Mouse (Mus musculus): ENCODE results near the gene Mcemp1.
A peak's percentile ranks its signal among the peaks of the same experiment; 100 is the strongest.

Mcemp1 gene

DNA sequence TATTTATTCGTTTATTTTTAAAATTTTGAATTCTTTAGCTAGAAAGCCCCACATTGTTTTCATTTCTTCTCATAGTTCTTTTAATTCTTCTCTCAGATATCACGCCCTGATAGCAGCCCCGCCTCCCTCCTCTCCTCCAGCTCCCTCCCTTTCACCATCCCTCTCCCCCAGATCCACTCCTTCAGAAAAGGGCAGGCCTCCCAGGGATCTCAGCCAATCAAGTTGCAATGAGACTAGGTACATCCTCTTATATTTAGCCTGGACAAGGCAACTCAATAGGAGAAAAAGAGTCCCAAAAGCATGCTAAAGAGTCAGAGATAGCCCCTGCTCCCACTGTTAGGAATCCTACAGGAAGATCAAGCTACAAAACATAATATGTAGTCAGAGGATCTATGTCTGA lies 9.1 kb downstream of the Mcemp1 start:
- no peak for DNase-seq

DNA sequence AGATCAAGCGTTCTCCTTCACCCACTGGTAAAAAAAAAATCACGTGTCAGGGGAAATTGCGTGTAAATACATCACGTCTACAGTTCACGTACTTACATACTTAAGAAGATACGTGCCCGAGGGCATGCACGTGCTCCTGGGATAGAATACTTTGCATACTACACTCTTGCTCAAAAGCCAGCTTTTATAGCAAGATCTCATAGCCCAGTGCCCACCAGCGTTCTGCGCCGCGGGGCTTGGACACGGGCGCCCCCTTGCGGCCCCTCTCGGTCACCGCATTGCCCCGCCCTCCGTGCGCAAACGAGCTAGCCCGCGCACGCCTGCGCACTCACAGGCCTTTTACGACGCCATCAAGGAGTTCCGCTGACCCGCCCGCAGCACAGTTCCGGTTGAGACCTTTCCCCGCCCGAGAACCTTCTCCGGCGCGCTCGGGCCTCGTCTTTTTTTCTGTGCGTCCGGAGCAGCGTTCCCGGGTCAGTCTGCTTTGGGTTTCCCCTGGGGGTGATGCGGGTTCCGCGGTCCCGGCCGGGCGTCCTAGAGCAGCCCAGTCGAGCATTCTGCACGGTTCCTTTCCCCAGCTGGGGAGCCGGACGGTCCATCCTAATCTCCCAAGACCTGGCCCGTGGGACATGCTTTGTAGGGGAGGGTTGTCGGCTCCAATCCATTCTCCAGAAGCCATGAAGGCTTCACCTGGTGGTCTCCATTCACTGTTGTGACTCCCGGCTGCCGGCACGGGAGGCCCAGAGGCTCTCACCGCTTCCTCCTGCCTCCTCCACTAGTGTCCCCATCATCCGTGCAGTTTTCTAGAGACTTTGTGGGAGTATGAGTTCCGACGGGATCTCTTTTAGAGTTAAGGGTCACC lies 10.8 kb downstream of the Mcemp1 start, which contains the start of gene Trappc5:
TSS of gene Trappc5 (plus strand) at position 169 of the 862 bp plus-strand sequence.
- DNase-seq: peak; percentile 93

DNA sequence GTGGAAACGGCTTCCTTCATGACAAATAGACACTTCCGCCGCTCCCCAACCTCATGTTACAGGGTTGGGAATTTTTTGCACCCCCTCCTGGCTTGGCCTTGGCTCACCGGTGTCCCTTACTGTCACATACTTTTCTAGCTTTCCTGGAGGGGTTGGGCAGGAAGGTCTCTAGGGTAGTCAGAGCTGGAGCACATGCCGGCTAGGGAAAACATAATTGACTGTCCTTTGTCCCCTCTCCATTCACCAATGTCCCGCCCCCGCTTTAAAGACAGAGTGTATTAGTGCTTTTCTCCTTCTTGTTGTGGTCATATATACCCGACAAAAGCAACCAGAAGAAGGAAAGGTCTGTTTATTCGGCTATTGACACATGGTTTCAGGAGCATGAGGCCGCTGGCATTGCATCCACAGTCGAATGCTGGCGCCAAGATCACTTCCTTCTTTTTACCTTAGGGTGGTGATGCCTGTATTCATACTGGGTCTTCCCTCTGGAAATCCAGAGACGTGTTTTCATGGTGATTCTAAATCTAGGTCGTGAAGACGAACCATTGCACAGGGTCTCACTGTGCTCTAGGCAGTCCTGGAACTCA lies 11.5 kb downstream of the Mcemp1 start:
- DNase-seq: no peak

DNA sequence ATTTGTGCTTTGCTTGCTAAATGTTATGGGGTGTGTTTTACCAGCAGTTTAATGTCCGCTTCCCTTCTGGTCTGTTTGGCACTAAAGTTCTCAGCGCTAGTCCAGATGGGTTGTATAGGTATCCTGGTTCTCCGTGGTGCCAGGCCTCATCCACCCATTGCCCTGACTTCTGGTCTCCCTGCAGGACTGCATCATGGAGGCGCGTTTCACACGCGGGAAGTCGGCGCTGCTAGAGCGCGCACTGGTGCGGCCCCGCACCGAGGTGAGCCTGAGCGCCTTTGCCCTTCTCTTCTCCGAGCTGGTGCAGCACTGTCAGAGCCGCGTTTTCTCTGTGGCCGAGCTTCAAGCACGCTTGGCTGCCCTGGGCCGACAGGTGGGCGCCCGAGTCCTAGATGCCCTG lies 13.3 kb downstream of the Mcemp1 start:
- DNase-seq: no peak

DNA sequence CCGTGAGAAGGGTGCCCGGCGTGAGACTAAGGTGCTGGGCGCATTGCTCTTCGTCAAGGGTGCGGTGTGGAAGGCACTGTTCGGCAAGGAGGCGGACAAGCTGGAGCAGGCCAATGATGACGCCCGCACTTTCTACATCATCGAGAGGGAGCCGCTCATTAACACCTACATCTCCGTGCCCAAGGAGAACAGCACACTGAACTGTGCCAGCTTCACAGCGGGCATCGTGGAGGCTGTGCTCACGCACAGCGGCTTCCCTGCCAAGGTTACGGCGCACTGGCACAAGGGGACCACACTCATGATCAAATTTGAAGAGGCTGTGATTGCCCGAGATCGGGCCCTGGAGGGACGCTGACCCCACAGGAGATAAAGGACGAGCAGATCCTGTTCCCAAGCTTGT lies 13.7 kb downstream of the Mcemp1 start:
- DNase-seq: no peak

DNA sequence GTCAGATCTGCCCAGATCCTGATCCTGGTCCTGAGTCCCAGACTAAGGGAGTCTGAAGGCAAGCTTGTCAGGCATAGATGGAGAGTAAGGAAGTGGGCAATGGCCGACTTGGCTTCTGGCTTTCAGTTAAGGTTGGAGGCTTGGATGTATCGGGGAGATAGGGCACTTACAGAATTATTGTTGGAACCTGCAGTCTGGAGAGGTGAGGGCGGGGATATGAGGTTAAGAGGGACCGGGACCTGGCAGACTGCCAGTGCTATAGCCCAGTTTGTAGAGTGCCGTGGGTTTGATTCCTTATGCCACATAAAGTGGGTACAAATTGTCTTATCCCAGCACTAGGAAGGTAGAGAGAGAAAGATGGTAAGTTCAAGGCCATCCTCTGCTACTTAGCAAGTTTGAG lies 14.1 kb downstream of the Mcemp1 start:
- DNase-seq: no peak

DNA sequence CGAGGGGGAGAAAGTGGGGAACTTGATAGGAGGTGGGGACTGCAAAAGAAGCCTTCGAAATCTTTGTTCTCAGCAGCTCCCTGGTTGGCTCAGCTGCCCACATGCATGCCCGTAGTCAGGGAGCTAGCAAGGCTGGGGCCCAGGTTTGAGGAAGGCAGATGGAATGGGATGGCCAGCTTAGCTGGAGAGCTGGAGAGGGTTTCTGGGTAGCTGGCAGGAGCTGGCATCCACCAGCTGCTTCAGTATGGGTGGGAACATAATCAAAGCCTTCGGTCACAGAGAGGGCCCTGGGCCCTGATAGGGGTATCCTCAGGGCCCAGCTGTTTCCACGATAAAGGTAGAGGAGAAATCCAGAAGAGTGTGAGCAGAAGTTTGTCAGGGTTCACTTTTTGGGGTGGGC lies 16.9 kb downstream of the Mcemp1 start:
- no peak for DNase-seq

DNA sequence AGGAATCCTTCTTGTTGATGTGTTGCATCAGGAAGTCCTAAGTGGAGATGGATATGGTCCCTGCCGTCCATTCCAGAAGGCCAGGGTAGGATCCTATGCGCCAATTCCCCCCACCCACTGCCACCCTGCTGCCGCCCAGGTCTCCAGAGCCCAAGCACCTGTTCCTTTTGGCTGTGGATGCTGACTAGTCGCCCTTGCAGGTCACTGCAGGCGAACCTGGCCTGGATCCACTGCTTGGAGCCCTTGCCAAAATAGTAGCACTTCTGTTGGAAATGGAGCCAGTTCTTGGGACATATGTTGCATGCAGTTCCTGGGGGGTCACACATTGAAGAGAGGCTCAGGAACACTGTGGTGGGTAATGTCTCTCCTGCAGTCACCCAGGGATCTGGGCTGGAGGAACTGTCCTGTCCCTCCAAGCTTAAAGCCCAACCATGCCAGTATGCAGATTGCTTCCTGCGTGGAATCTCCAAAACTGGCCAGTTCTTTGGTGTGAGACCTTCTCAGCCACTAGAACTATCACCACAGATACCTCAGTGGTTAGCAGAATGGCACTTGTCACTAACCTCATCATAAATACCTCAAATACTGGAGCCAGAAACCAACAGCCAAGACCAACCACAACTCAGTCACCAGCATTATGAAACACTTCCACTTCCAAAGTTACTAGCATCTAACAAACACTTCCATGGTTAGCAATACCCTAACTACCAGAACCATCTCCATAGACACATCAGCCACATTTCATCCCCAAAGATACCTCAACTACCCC lies 18.0 kb downstream of the Mcemp1 start:
- no peak for DNase-seq

DNA sequence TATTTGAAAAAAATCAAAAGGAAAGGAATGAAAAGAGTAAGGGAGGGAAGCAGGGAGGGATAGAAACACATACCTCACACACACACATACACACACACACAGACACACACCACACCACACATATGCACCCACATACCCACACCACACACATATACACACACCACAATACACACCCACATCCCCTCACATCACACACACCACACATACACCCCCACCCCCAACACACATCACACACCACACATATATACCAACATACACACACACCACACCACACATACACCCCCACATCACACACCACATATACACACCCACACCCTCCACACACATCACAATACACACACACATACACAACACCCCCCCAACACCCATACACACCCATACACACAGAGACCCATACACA lies 19.0 kb downstream of the Mcemp1 start:
- DNase-seq: no peak

DNA sequence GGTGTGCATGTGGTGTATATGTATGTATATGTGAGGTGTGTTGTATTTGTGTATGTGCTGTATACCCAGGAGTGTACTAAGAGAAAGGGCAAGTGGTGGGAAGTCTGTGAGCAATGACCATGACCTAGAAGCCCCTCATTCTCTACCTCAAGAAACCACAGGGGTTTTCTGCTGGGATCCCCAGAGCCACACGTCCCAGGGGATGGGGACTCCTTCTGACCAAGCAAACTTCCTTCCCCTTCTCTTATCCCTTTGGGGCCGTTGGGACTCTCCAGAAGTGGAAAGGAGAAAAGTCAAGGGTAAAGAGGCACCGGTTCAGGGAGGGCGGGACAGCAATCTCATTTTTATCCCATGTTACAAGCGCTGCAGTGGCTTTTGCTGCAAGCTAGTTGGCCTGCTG lies 19.9 kb downstream of the Mcemp1 start:
- DNase-seq: no peak

DNA sequence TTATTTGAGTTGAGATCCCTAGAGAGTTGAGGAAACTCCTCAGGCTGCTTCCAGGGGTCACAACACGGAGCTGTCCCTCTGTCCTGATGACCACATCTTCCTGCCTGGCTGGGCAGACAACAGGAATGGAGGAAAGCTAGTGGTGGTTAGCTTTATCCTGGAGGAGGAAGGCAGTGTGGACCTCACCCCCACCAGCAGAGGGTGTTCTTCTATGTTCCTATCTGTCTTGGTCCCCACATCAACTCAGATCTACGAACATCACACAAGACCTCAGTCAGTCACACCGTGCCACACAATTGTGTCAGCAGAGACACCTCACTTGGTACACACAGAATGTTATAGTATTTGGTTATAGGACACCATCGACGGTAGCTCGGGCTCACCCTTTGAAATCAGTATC lies 22.0 kb downstream of the Mcemp1 start:
- DNase-seq: no peak

DNA sequence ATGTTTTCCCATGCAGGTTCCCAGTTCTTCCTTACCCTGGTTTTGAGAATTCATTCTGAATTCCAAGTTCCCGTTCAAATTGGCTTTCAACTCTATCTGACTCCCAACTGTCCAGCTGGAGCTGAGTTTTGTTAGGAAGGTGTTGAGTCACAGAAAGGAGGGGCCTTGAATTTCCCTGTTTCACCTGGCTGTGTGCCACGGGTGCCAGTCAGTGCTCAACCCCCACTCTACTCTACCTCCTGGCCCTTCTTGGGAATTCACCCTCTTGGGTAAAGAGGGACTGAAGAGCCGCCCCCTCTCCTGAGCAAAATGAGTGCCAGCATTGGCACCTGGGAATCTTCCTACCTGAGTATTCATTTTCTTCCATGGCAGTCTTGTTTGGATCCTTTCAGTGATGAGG lies 25.2 kb downstream of the Mcemp1 start:
- no peak for DNase-seq

DNA sequence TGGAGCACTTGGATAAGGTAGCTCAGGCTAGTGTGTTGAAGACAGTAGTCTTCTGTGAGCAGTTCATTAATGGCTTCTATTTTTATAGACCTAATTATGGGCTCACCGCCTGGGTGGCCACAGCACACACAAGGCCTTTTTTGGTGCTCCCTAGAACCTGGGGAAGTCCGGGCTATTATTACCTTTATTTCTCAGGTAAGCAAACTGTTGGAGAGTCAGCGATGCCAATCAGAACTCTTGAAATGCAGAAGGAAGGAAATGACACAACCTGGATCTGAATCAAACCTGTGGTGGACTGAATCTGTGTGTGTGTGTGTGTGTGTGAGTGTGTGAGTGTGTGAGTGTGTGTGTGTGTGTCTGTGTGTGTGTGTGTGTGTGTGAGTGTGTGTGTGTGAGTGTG lies 28.6 kb downstream of the Mcemp1 start, which contains the start of gene Fcer2a:
TSS of gene Fcer2a (minus strand) at position 55 of the 400 bp plus-strand sequence.
- no peak for DNase-seq

DNA sequence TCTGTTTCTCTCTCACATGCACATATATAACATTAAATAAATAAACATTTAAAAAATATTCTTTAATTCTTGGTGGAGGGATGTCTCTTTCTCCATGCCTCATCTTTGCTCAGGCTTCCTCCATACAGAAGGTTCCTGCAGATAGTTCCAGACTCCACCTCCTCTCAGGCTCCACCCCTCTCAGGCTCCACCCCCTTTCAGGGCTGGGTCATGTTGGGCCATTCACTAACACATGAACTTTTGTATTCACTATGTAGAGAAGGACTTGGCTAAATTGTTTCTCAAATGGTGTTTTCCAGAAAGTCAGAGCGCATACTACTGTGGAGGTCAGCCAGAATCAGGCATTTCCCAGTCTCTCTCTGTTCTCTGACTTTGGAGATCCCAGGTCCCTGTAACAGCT lies 35.9 kb downstream of the Mcemp1 start:
- no peak for DNase-seq

DNA sequence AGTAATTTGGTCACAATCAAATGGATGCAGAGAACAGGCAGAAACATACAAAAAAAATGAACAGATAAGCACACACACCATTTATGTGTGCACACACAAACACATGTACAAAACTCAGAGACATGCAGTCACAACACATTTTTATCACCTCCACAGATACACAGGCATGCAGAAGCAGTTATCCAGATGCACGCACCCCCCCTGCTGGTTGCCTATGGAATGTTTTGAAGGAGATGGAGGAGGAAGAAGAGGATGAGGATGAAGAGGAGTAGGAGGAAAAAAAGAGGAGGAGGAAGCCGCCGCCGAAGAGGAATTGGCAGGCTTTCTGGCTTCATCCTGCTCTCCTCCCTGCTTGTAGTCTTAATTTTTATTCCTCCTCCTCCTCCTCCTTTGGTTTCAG lies 40.2 kb downstream of the Mcemp1 start:
- no peak for DNase-seq

DNA sequence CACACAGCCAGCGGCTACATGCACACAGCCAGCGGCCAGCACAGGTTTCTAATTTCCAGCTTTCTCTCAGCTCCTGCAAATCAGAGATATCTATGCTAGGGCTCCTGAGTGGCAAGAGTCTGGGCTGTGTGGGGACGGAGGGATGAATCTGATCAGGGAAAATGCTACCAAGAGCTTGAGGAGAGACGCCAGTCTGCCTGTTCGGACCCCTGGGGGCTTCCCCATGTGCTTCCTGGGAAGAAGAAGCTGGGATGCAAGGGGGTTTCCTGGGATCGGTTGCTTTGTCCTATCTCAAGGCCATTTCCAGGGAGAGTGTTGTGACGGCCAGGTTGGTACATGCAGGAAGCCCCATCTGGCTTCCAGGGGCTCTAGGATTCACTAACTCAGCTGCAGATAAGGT lies 42.1 kb downstream of the Mcemp1 start:
- no peak for DNase-seq

DNA sequence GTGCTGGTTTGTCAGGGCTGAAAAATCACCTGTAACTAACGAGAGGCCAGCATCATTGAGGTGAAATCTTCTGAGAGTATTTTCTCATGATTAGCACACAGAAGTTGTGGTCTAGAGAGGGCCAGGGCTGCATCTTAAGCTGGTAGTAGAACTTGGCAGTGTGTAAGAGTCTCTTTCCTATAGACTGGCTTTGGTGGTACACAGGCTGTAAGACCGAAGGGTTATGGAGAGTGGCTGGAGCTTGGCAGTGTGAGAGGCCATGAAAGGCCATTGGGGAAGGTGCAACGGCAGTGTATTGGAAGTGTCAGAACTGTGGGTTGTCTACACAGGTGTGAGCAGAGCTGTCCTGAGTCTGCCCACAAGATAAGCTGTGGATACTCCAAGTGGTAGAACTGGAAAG lies 44.8 kb downstream of the Mcemp1 start:
- DNase-seq: no peak

DNA sequence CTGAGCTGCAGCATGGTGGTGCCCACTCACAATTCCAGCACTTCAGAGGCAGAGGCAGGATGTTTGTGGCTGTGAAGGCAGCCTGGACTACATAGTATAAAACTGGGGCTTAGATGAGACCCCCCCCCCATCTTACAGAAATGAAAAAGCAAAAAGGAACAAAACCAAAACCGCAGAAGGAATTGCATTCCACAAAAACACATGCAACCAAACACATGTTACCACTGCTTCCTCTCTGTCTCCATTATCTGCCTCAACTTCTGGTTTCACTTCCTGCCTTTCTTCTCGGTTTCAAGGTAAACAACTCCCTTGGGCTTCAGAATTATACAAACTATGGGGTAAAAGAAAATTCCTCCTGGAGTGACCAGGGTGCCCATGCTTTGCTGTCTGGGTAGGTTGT lies 46.1 kb downstream of the Mcemp1 start:
- DNase-seq: no peak

DNA sequence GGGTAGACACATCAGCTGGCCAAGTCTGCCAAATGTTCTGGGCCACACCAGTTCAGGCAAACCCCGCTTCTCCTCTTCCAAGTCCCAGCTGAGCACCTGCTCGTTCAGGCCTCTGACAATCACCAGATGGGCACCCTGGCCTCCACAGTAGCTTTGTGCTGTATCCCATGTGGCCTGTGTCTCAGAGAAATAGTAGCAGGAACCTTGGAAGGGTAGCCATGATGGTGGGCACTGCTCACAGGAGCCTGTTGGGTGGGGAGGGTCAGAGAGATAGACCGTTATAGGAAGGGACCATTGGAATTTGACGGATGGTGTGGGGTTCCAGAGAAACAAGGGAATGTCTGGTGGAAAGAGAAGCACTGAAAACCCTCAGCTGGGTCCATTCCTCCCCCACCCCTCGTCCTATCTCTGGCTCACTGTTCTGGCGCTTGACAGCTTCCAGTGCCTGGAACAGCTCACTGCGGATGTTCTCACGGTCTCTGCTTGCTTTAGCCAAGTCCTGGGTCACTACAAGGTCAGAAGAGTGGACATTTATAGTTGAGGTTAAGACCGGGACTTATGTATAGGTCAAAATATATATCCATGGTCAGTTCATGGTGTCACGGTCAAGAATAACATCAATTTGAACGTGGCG lies 51.9 kb downstream of the Mcemp1 start:
- DNase-seq: no peak

DNA sequence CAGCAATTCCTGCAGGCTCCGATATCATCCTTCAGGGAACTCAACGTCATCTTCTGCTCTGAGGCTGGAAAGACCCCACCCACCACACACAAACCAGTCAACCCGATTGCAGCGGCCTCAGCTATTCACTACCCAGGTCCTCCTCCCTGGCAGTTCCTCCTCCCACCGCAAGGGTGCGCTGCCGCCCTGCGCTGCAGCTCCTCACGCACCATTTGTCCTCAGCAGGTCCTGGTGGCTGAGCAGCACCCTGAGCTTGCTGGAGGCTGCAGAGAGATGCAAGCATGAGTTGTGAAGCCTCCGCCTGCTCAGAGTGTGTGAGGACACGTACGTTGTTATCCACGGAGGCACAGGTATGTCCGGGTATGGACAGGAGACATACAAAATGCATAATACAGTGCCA lies 53.0 kb downstream of the Mcemp1 start:
- peak; percentile 28 for DNase-seq
